1 mouse cellular context compared by ENCODE assay signal in the genomic region with DNA sequence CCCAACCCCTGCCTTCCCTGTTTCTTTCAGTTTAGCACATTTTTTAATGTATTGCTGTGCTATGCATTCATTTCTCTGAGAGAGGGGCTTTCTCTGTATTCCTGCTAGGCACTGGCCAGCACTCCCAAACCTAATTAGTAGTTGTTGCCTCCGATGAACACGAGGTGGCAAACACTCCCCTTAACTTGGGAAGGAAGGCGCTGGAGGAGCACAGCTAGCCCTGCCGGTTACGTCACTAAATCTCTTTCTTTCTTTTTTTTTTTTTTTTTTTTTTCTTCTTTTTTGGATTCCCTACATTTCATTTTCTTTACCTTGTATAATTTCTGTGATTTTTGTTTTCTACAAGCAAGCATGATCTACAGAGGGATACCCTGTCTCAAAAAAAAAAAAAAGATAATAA.
TF ChIP-seq lines count a peak whose summit lies in the region.

No protein-coding gene starts in this region.

TF ChIP-seq in CH12.LX, 34 proteins besides CTCF, POLR2A, EP300 and RAD21:
- no peak for TF ChIP-seq MAX (IDR thresholded peaks at IDR 0.05; ENCODE audit: low read length)
- no peak for TF ChIP-seq ZC3H11A (IDR thresholded peaks at IDR 0.05; ENCODE audit: low read depth, low read length)
- no peak for TF ChIP-seq IRF4 (IDR thresholded peaks at IDR 0.05; ENCODE audit: low read depth, low read length)
- TF ChIP-seq ETS1 (conservative IDR thresholded peaks at IDR 0.05; ENCODE audit: low read depth, low read length): no peak
- no peak for TF ChIP-seq JUND (conservative IDR thresholded peaks at IDR 0.05; ENCODE audit: low read depth, low read length)
- TF ChIP-seq RCOR1 (conservative IDR thresholded peaks at IDR 0.05; ENCODE audit: low read depth, low read length): no peak
- TF ChIP-seq MEF2A (IDR thresholded peaks at IDR 0.05; ENCODE audit: borderline replicate concordance, low read depth, low read length): no peak
- TF ChIP-seq GABPA (IDR thresholded peaks at IDR 0.05; ENCODE audit: insufficient replicate concordance, low read depth, low read length): no peak
- TF ChIP-seq ZNF384 (IDR thresholded peaks at IDR 0.05; ENCODE audit: low read depth, low read length): peak; percentile 77
- TF ChIP-seq NELFE (IDR thresholded peaks at IDR 0.05; ENCODE audit: low read depth, low read length): no peak
- peak; percentile 40 for TF ChIP-seq SMC3 (IDR thresholded peaks at IDR 0.05; ENCODE audit: low read depth, low read length)
- no peak for TF ChIP-seq TBP (conservative IDR thresholded peaks at IDR 0.05; ENCODE audit: low read depth, low read length)
- TF ChIP-seq ZMIZ1 (IDR thresholded peaks at IDR 0.05; ENCODE audit: low read depth, low read length): no peak
TF ChIP-seq in CH12.LX: peak in this region for 2.
